Mouse (Mus musculus) CH12.LX (cell line): ENCODE data around the gene Rasal3.

Source experiments
- CTCF ChIP-seq, 2 experiments: IDR thresholded peaks in 1 of 2; conservative IDR thresholded peaks in 1 of 2; 2 replicates each; pipeline ENCODE4 v1.5.1; 2011 to 2012; ENCODE audit warnings: low read depth in 2 of 2, low read length in 2 of 2, improper control_type of control experiment in 1 of 2, inconsistent platforms in 1 of 2, mild to moderate bottlenecking in 1 of 2, moderate library complexity in 1 of 2
- USF1 ChIP-seq: IDR thresholded peaks from 2 replicates; pipeline ENCODE4 v1.6.1; 2014; ENCODE audit warnings: low read depth, mild to moderate bottlenecking, inconsistent platforms, low read length, improper control_type of control experiment

DNA sequence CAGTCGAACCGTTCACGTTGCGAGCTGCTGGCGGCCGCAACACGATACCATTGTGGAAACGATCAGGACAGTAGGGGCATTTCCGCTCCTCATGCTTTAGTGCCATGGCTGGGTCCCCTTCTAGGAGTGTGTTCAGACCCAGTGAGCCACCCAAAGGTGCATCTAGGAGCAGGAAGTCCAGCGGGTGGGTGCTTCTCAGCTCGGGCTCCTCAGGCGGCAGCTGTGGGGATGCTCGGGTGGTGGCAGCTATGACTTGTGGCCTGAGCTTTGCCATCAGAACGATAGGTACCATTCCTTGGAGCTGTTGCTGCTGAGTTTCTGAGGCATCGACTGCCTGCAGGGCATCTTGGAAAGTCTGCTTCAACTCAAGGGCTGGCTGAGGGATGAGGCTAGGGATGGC is 26.9 kb downstream of the Rasal3 start:
- TF ChIP-seq CTCF (conservative IDR thresholded peaks at IDR 0.05 in 1 of 2, IDR thresholded peaks at IDR 0.05 in 1 of 2; ENCODE audit: low read depth in 2 of 2, low read length in 2 of 2) (no peak), USF1 (no peak)
